In the genomic region with DNA sequence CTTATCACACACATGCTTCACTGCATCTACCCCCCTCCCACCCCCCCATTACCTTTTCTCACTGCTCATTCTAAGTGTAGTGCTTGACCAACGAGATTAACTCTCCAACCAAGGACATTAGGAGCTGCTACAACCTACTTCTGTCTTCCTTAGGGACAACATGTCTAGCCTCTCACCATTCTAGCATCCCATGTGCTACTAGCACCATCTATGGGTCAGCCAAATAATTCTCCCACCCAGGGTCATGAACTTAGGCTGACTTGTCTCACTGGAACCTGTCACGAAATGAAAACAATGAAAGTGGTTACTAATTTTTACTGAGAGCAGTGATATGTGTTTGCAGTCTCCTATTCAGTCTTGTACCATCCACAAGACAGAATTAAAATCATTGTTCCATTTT, we compare ENCODE assay signal across 16 mouse cellular contexts.
DNase-seq lines count a peak whose midpoint lies in the region; ATAC-seq and TF ChIP-seq lines count a peak whose summit lies in the region.
"Had no signal": no experiment of that assay in that cellular context is flagged by ENCODE, and none has a peak within 500 bp of the region (broad histone marks: within the 10 kb centered on the region; RNA-seq: fewer than 3 reads in every experiment).

No protein-coding gene starts in this region.

- intact Hi-C loops in left cerebral cortex, adult 2 months (cut with DNase I) = loop anchor here (2.0 to 10.0 kb wide), 2 partner anchors 137 to 331 kb away; a partner anchor contains a TSS
- intact Hi-C loops in left cerebral cortex, postnatal 14 days (cut with DNase I) = loop anchor here (1.0 to 2.0 kb wide), 3 partner anchors 137 to 329 kb away; a partner anchor contains a TSS
- intact Hi-C loops in left cerebral cortex, postnatal 36 days (cut with DNase I) = loop anchor here (2.0 kb wide), 3 partner anchors 139 to 329 kb away; a partner anchor contains a TSS

- no peak overlapping the region for H3K4me3 ChIP-seq in left cerebral cortex, adult 2 months
- H3K4me3 ChIP-seq: heart, embryonic 13.5 days; hindbrain, embryonic 13.5 days; limb, embryonic 13.5 days; megakaryocyte, embryonic 14.5 days had no signal

- ATAC-seq in erythroblast, adult 5-6 weeks (replicated peaks; ENCODE audit: low FRiP score, poor library complexity, severe bottlenecking) = no peak
- ATAC-seq: CD4-positive, CD25-positive, alpha-beta regulatory T cell, adult 4 months had no signal

- peak; percentile 36 for DNase-seq in gastrocnemius, adult 18-20 months (ENCODE audit: low spot score)
- no peak for DNase-seq in gastrocnemius, adult 8-10 months (ENCODE audit: low spot score in 2 of 2)
- DNase-seq in left cerebral cortex, adult 2 months (ENCODE audit: extremely low spot score in 1 of 2, low spot score in 2 of 2) = no peak
- no peak for DNase-seq in left cerebral cortex, postnatal 14 days (ENCODE audit: low spot score in 2 of 2)
- DNase-seq in A20 (ENCODE audit: low read depth, low spot score) = peak; percentile 36
- peak; percentile 25 for DNase-seq in ZHBTc4 (ENCODE audit: low read depth, low spot score)
- DNase-seq in left cerebral cortex, postnatal 36 days (ENCODE audit: low spot score in 2 of 2) = no peak
- DNase-seq: cerebellum, adult 11-12 months; kidney, adult 18-20 months; layer of hippocampus, adult 9-11 months had no signal

- TF ChIP-seq CTCF in left cerebral cortex, adult 2 months (IDR thresholded peaks at IDR 0.05) = peak; percentile 27

- no peak overlapping the region for H3K27ac ChIP-seq in left cerebral cortex, adult 2 months
- H3K27ac ChIP-seq: heart, embryonic 13.5 days; hindbrain, embryonic 13.5 days; limb, embryonic 13.5 days had no signal

Comparison
In these comparisons a context has a peak if more than half of its experiments do, and no peak if none do; other contexts are left out.
1. DNase-seq: peak in gastrocnemius, adult 18-20 months (single experiment), A20 (single experiment) and ZHBTc4 (single experiment); none in gastrocnemius, adult 8-10 months (0 of 2), left cerebral cortex, adult 2 months (0 of 2), left cerebral cortex, postnatal 14 days (0 of 2) and left cerebral cortex, postnatal 36 days (0 of 2).